Mouse (Mus musculus): ENCODE measurements around the gene Hoxc6. TPM values are rescaled to one million over a fixed set of nuclear protein-coding genes. Genes with fewer than 3 reads are reported as not detected.

Gene Hoxc6
- polyA plus RNA-seq, 2 experiments, result 2.5 to 10.4 TPM

DNA sequence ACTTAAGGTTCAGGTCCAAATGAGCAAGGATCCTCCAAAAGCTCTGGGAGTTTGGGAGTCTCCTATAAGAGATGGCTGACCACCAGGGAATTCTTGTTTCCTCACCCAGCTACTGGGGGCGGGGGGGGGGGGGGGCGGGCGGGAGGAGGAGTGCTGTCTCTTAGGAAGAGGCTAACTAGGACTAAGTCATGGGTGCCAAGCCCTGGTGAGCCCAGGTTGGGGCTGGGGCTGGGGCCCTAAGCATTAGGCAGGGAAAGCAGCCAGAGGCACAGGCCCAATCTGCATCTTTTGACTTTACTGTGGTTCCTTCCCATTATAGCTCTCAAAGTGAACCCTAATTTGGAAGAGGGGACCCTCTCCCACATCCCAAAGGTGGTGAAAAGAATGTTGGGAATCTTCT is 34.1 kb downstream of the Hoxc6 start:
- Histone ChIP-seq H3K4me3 (replicated peaks; ENCODE audit: low read length) (no peak overlapping the region), H3K9me3 (ENCODE audit: control insufficient read depth, low read length) (no peaks in the 10 kb centered on the region), H3K9ac (ENCODE audit: low read depth, low read length, severe bottlenecking) (no peak overlapping the region), H3K27ac (replicated peaks; ENCODE audit: low read depth, low read length) (no peak overlapping the region), H3K36me3 (ENCODE audit: control insufficient read depth, insufficient read depth, low read length) (no peaks in the 10 kb centered on the region), H3K27me3 (ENCODE audit: control insufficient read depth, insufficient read depth, low read length) (peaks cover 97% of the 10 kb centered on the region), H3K4me1 (ENCODE audit: control insufficient read depth, insufficient read depth, low read length) (peaks cover 9% of the 10 kb centered on the region), H3K4me2 (replicated peaks; ENCODE audit: low read depth, low read length, severe bottlenecking) (no peak overlapping the region)
- no peak for ATAC-seq (ENCODE audit: low FRiP score, low read depth)
- 0% methylated on average over 1 of the region's 3 CpGs for WGBS
- no peak for DNase-seq (ENCODE audit: low spot score)
- no peak for TF ChIP-seq POLR2A (IDR thresholded peaks at IDR 0.05; ENCODE audit: borderline replicate concordance, extremely low read depth, insufficient read depth, insufficient read length)

DNA sequence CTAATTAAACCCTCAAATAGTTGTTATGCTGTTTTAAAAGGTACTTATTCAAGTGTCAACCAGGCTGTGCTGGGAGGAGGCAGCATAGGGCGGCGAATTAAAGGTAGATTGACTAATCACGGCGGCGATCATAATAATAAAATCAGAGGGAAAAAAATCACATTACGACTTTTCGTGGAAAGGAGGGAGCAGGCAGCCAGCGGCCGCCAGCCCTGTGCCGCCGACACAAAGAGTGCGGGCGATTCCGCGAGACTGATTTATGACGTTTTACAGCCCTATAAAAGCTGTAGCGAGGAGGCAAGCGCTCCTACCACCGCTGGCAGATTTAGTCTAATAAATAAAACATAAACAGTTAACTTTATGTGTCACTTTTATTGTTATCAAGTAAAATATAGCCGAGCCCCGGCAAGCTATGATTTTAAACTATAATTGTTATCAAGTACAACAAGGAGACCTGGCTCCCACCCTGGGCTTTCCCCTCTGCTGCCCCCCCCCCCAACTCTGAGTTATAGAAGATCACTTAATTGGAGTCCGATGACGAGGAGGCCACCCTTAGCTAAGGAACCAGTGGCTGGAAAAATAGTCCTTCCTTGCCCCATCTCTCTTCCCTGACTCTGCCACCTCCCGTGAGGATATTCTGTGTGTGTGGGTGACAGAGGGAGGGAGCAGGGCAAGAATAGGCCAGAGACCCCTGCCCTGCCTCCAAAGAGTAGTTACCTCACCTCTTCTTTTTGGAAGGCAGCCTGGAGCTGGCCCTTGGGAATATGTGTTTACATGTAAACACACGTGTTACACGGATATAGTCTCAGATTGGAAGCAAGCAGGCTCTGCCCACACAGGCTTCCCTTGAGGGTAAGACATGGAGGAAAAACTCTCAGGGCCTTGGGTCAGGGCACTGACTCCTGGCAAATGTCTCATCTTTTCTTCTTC is 34.9 kb downstream of the Hoxc6 start:
- DNase-seq (ENCODE audit: low spot score), result no peak

DNA sequence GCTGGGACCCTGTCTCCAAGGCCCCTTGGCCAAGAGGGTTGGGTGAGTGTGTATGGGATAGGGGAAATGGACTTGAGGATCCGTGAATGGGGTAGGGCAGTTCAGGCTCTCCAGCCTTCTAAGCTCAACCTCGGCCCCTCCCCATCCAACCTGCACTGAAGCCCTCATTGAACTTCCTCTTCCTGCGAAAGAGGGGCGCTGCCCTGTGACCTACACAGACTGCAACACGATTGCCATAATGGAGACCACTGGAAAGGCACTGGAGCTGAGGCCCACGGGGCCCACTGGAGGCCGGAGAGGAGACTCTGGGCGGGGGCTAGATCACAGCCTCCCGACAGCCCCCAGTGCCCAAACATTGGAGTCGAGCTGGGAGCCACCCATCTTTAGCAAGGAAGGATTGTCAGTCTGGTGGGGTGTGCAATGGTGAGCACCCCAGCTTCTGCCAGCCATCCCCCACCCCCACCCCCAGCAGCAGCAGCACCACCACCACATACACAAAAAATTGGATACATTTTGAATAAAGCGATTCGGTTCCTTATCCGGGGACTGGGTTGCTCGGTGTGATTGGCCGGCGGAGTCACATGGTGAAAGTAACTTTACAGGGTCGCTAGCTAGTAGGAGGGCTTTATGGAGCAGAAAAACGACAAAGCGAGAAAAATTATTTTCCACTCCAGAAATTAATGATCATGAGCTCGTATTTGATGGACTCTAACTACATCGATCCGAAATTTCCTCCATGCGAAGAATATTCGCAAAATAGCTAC is 36.2 kb downstream of the Hoxc6 start:
- H3K36me3 ChIP-seq (ENCODE audit: control insufficient read depth, insufficient read depth, low read length), result no peaks in the 10 kb centered on the region
- peak overlapping the region; percentile 34 for H3K4me3 ChIP-seq (replicated peaks; ENCODE audit: low read length)
- no peaks in the 10 kb centered on the region for H3K9me3 ChIP-seq (ENCODE audit: control insufficient read depth, low read length)
- H3K9ac ChIP-seq (ENCODE audit: low read depth, low read length, severe bottlenecking), result no peak overlapping the region
- H3K4me1 ChIP-seq (ENCODE audit: control insufficient read depth, insufficient read depth, low read length), result peaks cover 9% of the 10 kb centered on the region
- DNase-seq (ENCODE audit: low spot score) (peak; percentile 46), ATAC-seq (ENCODE audit: low FRiP score, low read depth) (peak; percentile 54; the same call in 1 of the 2 replicates)
- no peak for TF ChIP-seq POLR2A (IDR thresholded peaks at IDR 0.05; ENCODE audit: borderline replicate concordance, extremely low read depth, insufficient read depth, insufficient read length)
- H3K27ac ChIP-seq (replicated peaks; ENCODE audit: low read depth, low read length), result no peak overlapping the region
- H3K27me3 ChIP-seq (ENCODE audit: control insufficient read depth, insufficient read depth, low read length), result peaks cover 95% of the 10 kb centered on the region
- peak overlapping the region; percentile 51 for H3K4me2 ChIP-seq (replicated peaks; ENCODE audit: low read depth, low read length, severe bottlenecking)
- 6% methylated on average over 24 of the region's 24 CpGs for WGBS

More for the DNA sequence above, 34.9 kb downstream of the Hoxc6 start:
- ATAC-seq (ENCODE audit: low FRiP score, low read depth), result no peak
- Histone ChIP-seq H3K9me3 (ENCODE audit: control insufficient read depth, low read length) (no peaks in the 10 kb centered on the region), H3K36me3 (ENCODE audit: control insufficient read depth, insufficient read depth, low read length) (no peaks in the 10 kb centered on the region), H3K4me3 (replicated peaks; ENCODE audit: low read length) (no peak overlapping the region), H3K27ac (replicated peaks; ENCODE audit: low read depth, low read length) (no peak overlapping the region), H3K9ac (ENCODE audit: low read depth, low read length, severe bottlenecking) (no peak overlapping the region), H3K4me2 (replicated peaks; ENCODE audit: low read depth, low read length, severe bottlenecking) (no peak overlapping the region), H3K4me1 (ENCODE audit: control insufficient read depth, insufficient read depth, low read length) (peaks cover 9% of the 10 kb centered on the region), H3K27me3 (ENCODE audit: control insufficient read depth, insufficient read depth, low read length) (peaks cover 97% of the 10 kb centered on the region)
- no peak for TF ChIP-seq POLR2A (IDR thresholded peaks at IDR 0.05; ENCODE audit: borderline replicate concordance, extremely low read depth, insufficient read depth, insufficient read length)
- WGBS, result 2% methylated on average over 26 of the region's 26 CpGs

DNA sequence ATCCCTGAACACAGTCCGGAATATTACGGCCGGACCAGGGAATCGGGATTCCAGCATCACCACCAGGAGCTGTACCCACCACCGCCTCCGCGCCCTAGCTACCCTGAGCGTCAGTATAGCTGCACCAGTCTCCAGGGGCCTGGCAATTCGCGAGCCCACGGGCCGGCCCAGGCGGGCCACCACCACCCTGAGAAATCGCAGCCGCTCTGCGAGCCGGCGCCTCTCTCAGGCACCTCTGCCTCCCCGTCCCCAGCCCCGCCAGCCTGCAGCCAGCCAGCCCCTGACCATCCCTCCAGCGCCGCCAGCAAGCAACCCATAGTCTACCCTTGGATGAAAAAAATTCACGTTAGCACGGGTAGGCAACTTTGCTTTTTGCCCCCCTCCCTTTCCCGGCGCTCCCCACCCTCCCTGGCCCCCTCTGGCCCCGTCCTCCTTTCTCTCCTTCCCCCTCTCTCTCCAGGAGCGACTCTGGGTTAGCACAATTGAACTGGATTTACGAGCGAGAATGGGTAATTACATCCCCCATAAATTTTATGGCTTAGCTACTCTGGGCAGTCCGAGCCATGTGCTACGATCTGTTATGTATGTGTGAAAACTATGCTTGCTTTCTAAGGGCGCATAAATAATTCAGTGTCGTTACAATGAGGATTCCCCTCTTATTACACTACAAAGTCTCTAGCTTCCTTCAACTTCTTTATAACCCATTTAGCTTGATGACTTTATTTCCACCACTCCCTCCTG is 36.9 kb downstream of the Hoxc6 start:
- H3K27ac ChIP-seq (replicated peaks; ENCODE audit: low read depth, low read length), result no peak overlapping the region
- TF ChIP-seq POLR2A (IDR thresholded peaks at IDR 0.05; ENCODE audit: borderline replicate concordance, extremely low read depth, insufficient read depth, insufficient read length), result no peak
- no peaks in the 10 kb centered on the region for H3K36me3 ChIP-seq (ENCODE audit: control insufficient read depth, insufficient read depth, low read length)
- H3K4me2 ChIP-seq (replicated peaks; ENCODE audit: low read depth, low read length, severe bottlenecking), result peak overlapping the region; percentile 51
- H3K27me3 ChIP-seq (ENCODE audit: control insufficient read depth, insufficient read depth, low read length), result peaks cover 96% of the 10 kb centered on the region
- H3K9me3 ChIP-seq (ENCODE audit: control insufficient read depth, low read length), result no peaks in the 10 kb centered on the region
- 0 out of 2 replicates have a peak overlapping the region, but pooled peaks have one; percentile 25 for H3K9ac ChIP-seq (ENCODE audit: low read depth, low read length, severe bottlenecking)
- DNase-seq (ENCODE audit: low spot score) (no peak), ATAC-seq (ENCODE audit: low FRiP score, low read depth) (0 out of 2 replicates have a peak, but pooled peaks have one; percentile 16)
- H3K4me3 ChIP-seq (replicated peaks; ENCODE audit: low read length), result peak overlapping the region; percentile 34
- WGBS, result 1% methylated on average over 30 of the region's 34 CpGs
- peaks cover 9% of the 10 kb centered on the region for H3K4me1 ChIP-seq (ENCODE audit: control insufficient read depth, insufficient read depth, low read length)

DNA sequence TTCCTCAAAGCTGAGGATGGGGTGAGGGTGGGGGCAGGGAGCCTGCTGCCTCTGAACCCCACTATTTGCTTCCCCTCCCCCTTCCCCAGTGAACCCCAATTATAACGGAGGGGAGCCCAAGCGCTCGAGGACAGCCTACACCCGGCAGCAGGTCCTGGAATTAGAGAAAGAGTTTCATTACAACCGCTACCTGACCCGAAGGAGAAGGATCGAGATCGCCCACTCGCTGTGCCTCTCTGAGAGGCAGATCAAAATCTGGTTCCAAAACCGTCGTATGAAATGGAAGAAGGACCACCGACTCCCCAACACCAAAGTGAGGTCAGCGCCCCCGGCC is 37.5 kb downstream of the Hoxc6 start:
- 3% methylated on average over 14 of the region's 14 CpGs for WGBS
- Histone ChIP-seq H3K4me2 (replicated peaks; ENCODE audit: low read depth, low read length, severe bottlenecking) (peak overlapping the region; percentile 51), H3K27ac (replicated peaks; ENCODE audit: low read depth, low read length) (no peak overlapping the region), H3K36me3 (ENCODE audit: control insufficient read depth, insufficient read depth, low read length) (no peaks in the 10 kb centered on the region), H3K4me1 (ENCODE audit: control insufficient read depth, insufficient read depth, low read length) (peaks cover 9% of the 10 kb centered on the region), H3K9ac (ENCODE audit: low read depth, low read length, severe bottlenecking) (0 out of 2 replicates have a peak overlapping the region, but pooled peaks have one; percentile 25), H3K9me3 (ENCODE audit: control insufficient read depth, low read length) (no peaks in the 10 kb centered on the region), H3K4me3 (replicated peaks; ENCODE audit: low read length) (peak overlapping the region; percentile 34), H3K27me3 (ENCODE audit: control insufficient read depth, insufficient read depth, low read length) (peaks cover 96% of the 10 kb centered on the region)
- ATAC-seq (ENCODE audit: low FRiP score, low read depth) (no peak), DNase-seq (ENCODE audit: low spot score) (no peak)
- TF ChIP-seq POLR2A (IDR thresholded peaks at IDR 0.05; ENCODE audit: borderline replicate concordance, extremely low read depth, insufficient read depth, insufficient read length), result no peak
